Mouse (Mus musculus): ENCODE results near the gene Znrf3. TPM values are rescaled to one million over a fixed set of nuclear protein-coding genes. Genes with fewer than 3 reads are reported as not detected.

The Znrf3 gene
- polyA plus RNA-seq, 1 experiment from 2014 or later, result 10.7 TPM

DNA sequence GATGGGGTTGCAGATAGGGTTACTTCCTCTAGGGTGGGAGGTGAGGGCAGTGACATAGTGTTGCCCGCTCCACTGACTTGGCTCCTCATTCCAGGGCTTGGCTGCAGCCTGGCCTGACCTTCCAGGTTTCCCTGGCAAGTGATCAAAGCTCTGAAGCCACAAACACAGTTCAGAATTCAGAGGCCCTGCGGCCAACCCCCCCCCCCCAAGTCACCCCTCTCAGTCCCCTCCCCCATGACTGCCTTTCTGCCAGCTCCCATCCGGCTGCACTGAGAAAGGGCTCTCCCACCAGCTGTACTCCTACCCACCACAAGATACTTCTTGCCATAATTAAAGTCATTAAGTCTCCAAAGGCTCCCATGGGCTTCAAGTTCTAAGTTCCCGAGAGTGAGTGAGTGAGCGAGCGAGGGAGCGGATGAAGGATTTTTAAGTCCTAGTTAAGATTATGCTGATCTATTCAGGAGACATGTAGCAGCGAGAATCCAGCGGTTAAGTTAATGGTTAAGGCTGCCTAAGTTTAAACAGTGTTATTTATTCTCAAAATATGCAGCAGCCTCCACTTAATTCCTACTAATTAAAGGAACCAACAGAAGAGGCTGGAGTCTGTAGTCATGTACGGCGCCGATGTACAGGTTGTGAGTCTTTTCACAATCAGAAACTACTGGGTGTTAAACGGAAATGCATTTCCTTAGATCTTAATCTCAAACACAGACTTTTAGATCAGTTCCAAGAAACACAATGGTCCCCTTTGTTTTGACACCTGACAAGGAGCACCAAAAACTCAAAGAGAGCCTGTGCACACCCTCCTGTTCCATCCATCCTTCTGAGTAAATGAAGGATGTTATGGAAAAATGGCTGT, 147.3 kb downstream of the Znrf3 start:
- in situ Hi-C loops (cut with MboI; ENCODE audit: low pct_unique_long_range_greater_than_20kb), result loop anchor here (5.0 kb wide), 1 partner anchor 55 kb away; no protein-coding TSS in a partner anchor
- no peaks in the 10 kb centered on the region for H3K27me3 ChIP-seq
- DNase-seq (ENCODE audit: low read depth, low spot score) (peak; percentile 69), ATAC-seq (peak; percentile 54)
- no peak for TF ChIP-seq CTCF (IDR thresholded peaks at IDR 0.05)
- ChIA-PET CTCF (interaction anchor here (0.9 kb wide), 1 partner anchor 13 kb away, joined by 3 read pairs; no protein-coding TSS in a partner anchor), POLR2A (no interaction called here)

- DNase-seq (ENCODE audit: low read depth, low spot score), result peak; percentile 34
- ATAC-seq, result peak; percentile 32
- CTCF ChIA-PET, result no interaction called here
- no peak for TF ChIP-seq CTCF (IDR thresholded peaks at IDR 0.05)
- POLR2A ChIA-PET, result no interaction called here
- H3K27me3 ChIP-seq, result no peaks in the 10 kb centered on the region
- in situ Hi-C loops (cut with MboI; ENCODE audit: low pct_unique_long_range_greater_than_20kb), result loop anchor here (5.0 kb wide), 1 partner anchor 56 kb away; no protein-coding TSS in a partner anchor
These were observed 148.0 kb downstream of the Znrf3 start for GRCm38 (mm10) chr11:5296576-5297115.

DNA sequence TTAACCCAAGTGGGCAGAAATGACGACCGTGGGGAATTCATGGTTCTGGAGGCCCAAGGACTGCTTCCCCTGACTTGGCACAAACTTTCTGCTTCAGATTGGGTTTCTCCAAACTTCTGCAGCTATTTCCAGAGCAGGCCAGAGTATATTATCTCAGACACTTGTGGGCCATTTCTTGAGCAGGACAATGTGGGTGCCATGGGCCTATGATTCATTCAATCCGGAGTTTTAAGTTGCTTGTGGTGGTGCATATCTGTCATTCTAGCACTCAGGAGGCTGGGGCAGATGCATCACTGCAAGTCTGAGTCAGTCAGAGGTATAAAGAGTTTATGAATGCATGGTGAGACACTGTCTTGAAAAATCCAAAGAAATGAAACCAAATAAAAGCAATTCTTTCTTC, 149.8 kb downstream of the Znrf3 start:
- ATAC-seq (peak; percentile 55), DNase-seq (ENCODE audit: low read depth, low spot score) (no peak)
- POLR2A ChIA-PET, result interaction anchor here (0.8 kb wide), 1 partner anchor 121 kb away, joined by 3 read pairs; no protein-coding TSS in a partner anchor
- H3K27me3 ChIP-seq, result no peaks in the 10 kb centered on the region
- in situ Hi-C loops (cut with MboI; ENCODE audit: low pct_unique_long_range_greater_than_20kb), result loop anchor here (5.0 kb wide), 4 partner anchors 57 to 332 kb away; no protein-coding TSS in a partner anchor
- TF ChIP-seq CTCF (IDR thresholded peaks at IDR 0.05), result no peak
- CTCF ChIA-PET, result interaction anchor here (0.8 to 1.8 kb wide), 2 partner anchors 86 to 106 kb away, joined by 3 read pairs; no protein-coding TSS in a partner anchor

- DNase-seq (ENCODE audit: low read depth, low spot score), result no peak
- in situ Hi-C loops (cut with MboI; ENCODE audit: low pct_unique_long_range_greater_than_20kb), result loop anchor here (5.0 kb wide), 3 partner anchors 162 to 337 kb away; no protein-coding TSS in a partner anchor
- ChIA-PET POLR2A (interaction anchor here (0.6 to 0.9 kb wide), 2 partner anchors 87 to 359 kb away, joined by 3 to 4 read pairs; no protein-coding TSS in a partner anchor), CTCF (interaction anchor here (0.7 to 4.2 kb wide), 16 partner anchors 8 to 189 kb away, joined by 3 to 23 read pairs (median 4); no protein-coding TSS in a partner anchor)
- TF ChIP-seq CTCF (IDR thresholded peaks at IDR 0.05), result peak; percentile 92
- no peak for ATAC-seq
- H3K27me3 ChIP-seq, result no peaks in the 10 kb centered on the region
These were observed 154.0 kb downstream of the Znrf3 start for GRCm38 (mm10) chr11:5290691-5291090.

DNA sequence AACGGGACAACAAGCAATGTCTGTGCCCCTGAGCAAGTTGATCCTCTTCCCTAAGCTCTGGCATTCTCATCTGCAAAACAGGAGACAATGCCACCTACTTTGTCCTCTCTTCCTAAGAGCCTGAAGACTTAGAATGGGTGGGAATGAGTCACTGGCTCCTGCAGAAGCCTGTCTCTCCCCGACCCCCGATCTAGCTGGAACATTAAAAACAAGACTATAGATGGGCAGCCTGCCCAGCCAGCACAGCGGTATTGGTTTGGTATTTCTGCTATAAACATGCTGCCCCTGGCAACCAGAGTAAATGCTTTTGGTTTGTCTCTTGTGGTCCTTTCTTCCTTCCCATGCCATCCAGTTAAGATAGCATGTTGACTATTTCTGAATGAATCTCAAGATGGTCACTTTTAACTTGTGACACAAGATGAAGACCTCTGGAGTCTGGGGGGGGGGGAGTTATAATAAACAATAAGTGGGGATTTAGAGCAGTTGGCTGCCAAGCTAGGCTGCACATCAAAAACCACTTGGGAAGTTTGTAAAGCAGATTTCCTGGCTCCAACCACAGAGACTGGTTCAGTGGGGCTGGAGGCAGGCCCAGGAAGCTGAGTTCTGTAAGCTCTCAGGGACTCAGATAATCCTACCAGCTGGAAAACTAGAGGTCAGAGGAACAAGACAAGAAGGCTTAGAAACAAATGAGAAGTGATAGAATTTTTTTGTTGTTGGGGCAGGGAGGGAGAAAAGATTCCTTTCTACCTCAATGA, 154.6 kb downstream of the Znrf3 start:
- in situ Hi-C loops (cut with MboI; ENCODE audit: low pct_unique_long_range_greater_than_20kb), result loop anchor here (5.0 kb wide), 5 partner anchors 108 to 337 kb away; no protein-coding TSS in a partner anchor
- DNase-seq (ENCODE audit: low read depth, low spot score) (no peak), ATAC-seq (no peak)
- CTCF ChIA-PET, result interaction anchor here (0.7 to 4.2 kb wide), 18 partner anchors 8 to 190 kb away, joined by 3 to 23 read pairs (median 4); no protein-coding TSS in a partner anchor
- no peaks in the 10 kb centered on the region for H3K27me3 ChIP-seq
- TF ChIP-seq CTCF (IDR thresholded peaks at IDR 0.05), result no peak
- POLR2A ChIA-PET, result interaction anchor here (0.9 kb wide), 1 partner anchor 87 kb away, joined by 3 read pairs; no protein-coding TSS in a partner anchor

- DNase-seq (ENCODE audit: low read depth, low spot score) (no peak), ATAC-seq (no peak)
- TF ChIP-seq CTCF (IDR thresholded peaks at IDR 0.05), result no peak
- ChIA-PET POLR2A (no interaction called here), CTCF (no interaction called here)
- in situ Hi-C loops (cut with MboI; ENCODE audit: low pct_unique_long_range_greater_than_20kb), result no loop called here
- H3K27me3 ChIP-seq, result no peaks in the 10 kb centered on the region
These were observed 160.7 kb downstream of the Znrf3 start for GRCm38 (mm10) chr11:5283987-5284386.

DNA sequence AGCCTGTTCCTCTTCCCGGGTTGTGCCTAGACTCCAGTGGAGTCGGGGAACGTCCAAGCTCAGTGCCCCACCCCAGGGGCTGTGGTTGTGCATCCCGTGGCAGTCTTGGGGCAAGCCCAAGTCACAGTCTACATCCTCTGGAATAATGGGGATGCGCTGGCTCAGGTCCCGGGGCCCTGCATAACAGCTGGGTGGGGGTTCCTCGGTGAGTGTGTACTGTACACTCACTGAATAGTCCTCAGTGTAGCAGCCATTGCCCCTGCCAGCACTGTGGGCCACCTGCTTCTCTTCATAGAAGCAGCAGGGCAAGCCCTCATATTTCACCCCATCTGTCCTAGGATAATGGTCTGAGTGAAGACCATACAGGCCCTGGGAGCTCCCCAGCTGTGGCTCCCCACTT, 163.7 kb downstream of the Znrf3 start:
- no peaks in the 10 kb centered on the region for H3K27me3 ChIP-seq
- no peak for ATAC-seq
- no peak for DNase-seq (ENCODE audit: low read depth, low spot score)
- in situ Hi-C loops (cut with MboI; ENCODE audit: low pct_unique_long_range_greater_than_20kb), result no loop called here
- TF ChIP-seq CTCF (IDR thresholded peaks at IDR 0.05), result no peak
- ChIA-PET POLR2A (no interaction called here), CTCF (interaction anchor here (0.9 to 1.5 kb wide), 2 partner anchors 9 to 99 kb away, joined by 3 read pairs; no protein-coding TSS in a partner anchor)

DNA sequence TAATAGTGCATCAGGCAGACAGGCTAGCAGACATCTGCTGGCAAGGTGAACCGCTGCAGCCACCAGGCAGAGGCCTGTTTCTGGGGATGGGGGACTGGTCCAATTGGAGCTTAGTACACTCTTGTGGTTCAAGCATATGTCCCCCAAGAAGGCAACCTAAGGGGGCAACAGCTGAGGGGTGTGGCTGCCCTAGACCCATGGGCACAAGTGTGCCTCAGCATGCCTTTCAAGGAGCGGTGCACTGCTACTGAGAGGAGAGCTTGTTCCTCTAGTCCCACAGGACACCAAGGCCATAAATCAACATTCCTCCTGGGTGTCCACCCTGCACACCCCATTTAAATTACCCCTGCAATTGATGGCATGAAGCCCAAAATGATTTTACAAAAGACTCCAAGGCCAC, 166.2 kb downstream of the Znrf3 start:
- no peak for DNase-seq (ENCODE audit: low read depth, low spot score)
- ChIA-PET CTCF (interaction anchor here (0.9 to 1.2 kb wide), 2 partner anchors 11 to 163 kb away, joined by 3 read pairs; no protein-coding TSS in a partner anchor), POLR2A (interaction anchor here (0.9 kb wide), 1 partner anchor 120 kb away, joined by 4 read pairs; no protein-coding TSS in a partner anchor)
- in situ Hi-C loops (cut with MboI; ENCODE audit: low pct_unique_long_range_greater_than_20kb), result no loop called here
- ATAC-seq, result no peak
- no peaks in the 10 kb centered on the region for H3K27me3 ChIP-seq
- TF ChIP-seq CTCF (IDR thresholded peaks at IDR 0.05), result no peak

DNA sequence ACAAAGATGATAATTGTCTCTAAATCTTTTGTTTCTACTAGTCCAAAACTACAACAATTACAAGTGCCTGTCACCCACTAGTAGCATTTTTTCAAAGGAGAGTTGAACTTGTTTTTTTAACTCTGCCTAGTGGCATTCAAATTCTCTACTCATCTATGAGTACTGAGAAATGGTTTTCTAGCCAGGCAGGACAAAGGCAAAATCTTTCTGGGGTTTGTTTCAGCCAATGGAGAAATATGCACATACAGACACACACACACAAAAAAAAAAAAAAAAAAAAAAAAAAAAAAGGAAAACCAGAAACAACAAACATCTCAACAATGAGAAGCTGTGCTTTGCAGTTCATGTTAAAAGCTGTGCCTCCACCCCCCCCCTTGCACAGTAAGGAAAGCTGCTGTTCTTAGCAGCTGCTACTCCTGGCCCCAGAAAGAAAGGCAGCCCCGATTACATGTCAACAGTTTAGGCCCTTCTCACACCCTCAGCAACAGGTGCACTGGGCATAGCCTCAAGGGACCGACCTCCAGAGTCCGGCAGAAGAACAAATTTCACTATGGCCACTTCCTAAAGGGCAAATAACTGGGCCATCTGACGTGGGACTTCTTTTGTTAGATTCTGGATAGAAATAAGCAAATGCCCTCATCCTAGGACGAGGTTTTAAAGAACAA, 167.2 kb downstream of the Znrf3 start:
- POLR2A ChIA-PET, result interaction anchor here (0.7 kb wide), 1 partner anchor 56 kb away, joined by 6 read pairs; no protein-coding TSS in a partner anchor
- no peak for DNase-seq (ENCODE audit: low read depth, low spot score)

More for the DNA sequence above, 167.2 kb downstream of the Znrf3 start:
- no peak for TF ChIP-seq CTCF (IDR thresholded peaks at IDR 0.05)
- CTCF ChIA-PET, result no interaction called here
- H3K27me3 ChIP-seq, result no peaks in the 10 kb centered on the region
- in situ Hi-C loops (cut with MboI; ENCODE audit: low pct_unique_long_range_greater_than_20kb), result no loop called here
- ATAC-seq, result no peak

Measured in Patski (cell line).